Mouse (Mus musculus): ENCODE results near the gene Rgcc. TPM values are rescaled to one million over a fixed set of nuclear protein-coding genes. Genes with fewer than 3 reads are reported as not detected.

Gene Rgcc
- 10 to 100 TPM; 78.1 to 84.1 TPM for total RNA-seq (2023)

GRCm38 (mm10) chr14:79301466-79301875, at the start of gene Rgcc:
Rgcc (minus strand) TSS chr14:79301645.

Other genes with a start within 250 kb of the Rgcc start
- not detected for gene Zfp957, start 54.3 kb downstream of the Rgcc start, total RNA-seq (2023)
- 10 to 100 TPM; 46.8 to 48.9 TPM for gene Naa16, start 89.1 kb upstream of the Rgcc start, total RNA-seq (2023)
- 1 to 10 TPM; 3.2 to 3.6 TPM for gene Mtrf1, start 96.1 kb upstream of the Rgcc start, total RNA-seq (2023)
- gene Kbtbd7, start 124.9 kb upstream of the Rgcc start, total RNA-seq (2023), result 10 to 100 TPM; 12.3 to 14.2 TPM
- gene Kbtbd6, start 150.2 kb upstream of the Rgcc start, total RNA-seq (2023), result under 1 TPM in 1 of 2 experiments, not detected in 1; 0.39 TPM
- 10 to 100 TPM; 78.8 to 80.3 TPM for gene Elf1, start 179.5 kb upstream of the Rgcc start, total RNA-seq (2023)
- gene Wbp4, start 179.9 kb upstream of the Rgcc start, total RNA-seq (2023), result 10 to 100 TPM; 22.6 to 27.1 TPM

Measured in monocyte, adult 59 days (primary cell).